Mouse (Mus musculus) effector memory CD4-positive, alpha-beta T cell, adult 7 months (primary cell): Measurements from ENCODE around the gene 4930505A04Rik. TPM values are rescaled to one million over a fixed set of nuclear protein-coding genes. Genes with fewer than 3 reads are reported as not detected.

Experiments
- polyA plus RNA-seq: library from polyadenylated mRNA; unstranded; fragments of 100-300 nt; shearing (Covaris generic); gene quantifications from one replicate; pipeline ENCODE4 v1.2.1, GENCODE M21; 2017

The 4930505A04Rik gene
- polyA plus RNA-seq, result not detected

GRCm38 (mm10) chr11:30471751-30472593, at the start of gene 4930505A04Rik:
4930505A04Rik (minus strand) TSS chr11:30471827.

Other genes with a start within 250 kb of the 4930505A04Rik start
- gene Sptbn1, start 203.7 kb downstream of the 4930505A04Rik start, polyA plus RNA-seq, result 65.6 TPM
- gene Acyp2, start 177.8 kb upstream of the 4930505A04Rik start, polyA plus RNA-seq, result 2.6 TPM